Mouse (Mus musculus): ENCODE data around the gene Syt1. TPM values are rescaled to one million over a fixed set of nuclear protein-coding genes. Genes with fewer than 3 reads are reported as not detected.

The Syt1 gene
- polyA plus RNA-seq, 1 experiment from 2014 or later = 0.19 TPM

GRCm38 (mm10) chr10:108952182-108952581 lies 58.6 kb downstream of the Syt1 start:
- ATAC-seq (no peak), DNase-seq (ENCODE audit: low read depth, low spot score) (no peak)
- TF ChIP-seq CTCF (IDR thresholded peaks at IDR 0.05) = no peak
- CTCF ChIA-PET = no interaction called here
- peaks cover 8% of the 10 kb centered on the region for H3K27me3 ChIP-seq
- POLR2A ChIA-PET = no interaction called here
- in situ Hi-C loops (cut with MboI; ENCODE audit: low pct_unique_long_range_greater_than_20kb) = no loop called here

- CTCF ChIA-PET = no interaction called here
- ATAC-seq = no peak
- POLR2A ChIA-PET = no interaction called here
- peaks cover 9% of the 10 kb centered on the region for H3K27me3 ChIP-seq
- no peak for TF ChIP-seq CTCF (IDR thresholded peaks at IDR 0.05)
- DNase-seq (ENCODE audit: low read depth, low spot score) = no peak
- in situ Hi-C loops (cut with MboI; ENCODE audit: low pct_unique_long_range_greater_than_20kb) = no loop called here
Observed at GRCm38 (mm10) chr10:108936838-108937430, 73.8 kb downstream of the Syt1 start.

GRCm38 (mm10) chr10:108930299-108930698 lies 80.5 kb downstream of the Syt1 start:
- TF ChIP-seq CTCF (IDR thresholded peaks at IDR 0.05) = no peak
- POLR2A ChIA-PET = no interaction called here
- in situ Hi-C loops (cut with MboI; ENCODE audit: low pct_unique_long_range_greater_than_20kb) = no loop called here
- no peak for ATAC-seq
- peaks cover 9% of the 10 kb centered on the region for H3K27me3 ChIP-seq
- no peak for DNase-seq (ENCODE audit: low read depth, low spot score)
- CTCF ChIA-PET = interaction anchor here (1.0 kb wide), 1 partner anchor 13 kb away, joined by 3 read pairs; no protein-coding TSS in a partner anchor

GRCm38 (mm10) chr10:108929676-108930075 lies 81.1 kb downstream of the Syt1 start:
- no peak for TF ChIP-seq CTCF (IDR thresholded peaks at IDR 0.05)

GRCm38 (mm10) chr10:108905264-108905663 lies 105.5 kb downstream of the Syt1 start:
- H3K27me3 ChIP-seq = peaks cover 8% of the 10 kb centered on the region
- ChIA-PET POLR2A (no interaction called here), CTCF (interaction anchor here (1.6 kb wide), 1 partner anchor 17 kb away, joined by 4 read pairs; no protein-coding TSS in a partner anchor)
- no peak for DNase-seq (ENCODE audit: low read depth, low spot score)
- no peak for TF ChIP-seq CTCF (IDR thresholded peaks at IDR 0.05)
- in situ Hi-C loops (cut with MboI; ENCODE audit: low pct_unique_long_range_greater_than_20kb) = no loop called here
- ATAC-seq = no peak

More at GRCm38 (mm10) chr10:108929676-108930075, 81.1 kb downstream of the Syt1 start:
- DNase-seq (ENCODE audit: low read depth, low spot score) (no peak), ATAC-seq (no peak)
- peaks cover 8% of the 10 kb centered on the region for H3K27me3 ChIP-seq
- ChIA-PET CTCF (interaction anchor here (1.0 kb wide), 1 partner anchor 14 kb away, joined by 3 read pairs; no protein-coding TSS in a partner anchor), POLR2A (no interaction called here)
- in situ Hi-C loops (cut with MboI; ENCODE audit: low pct_unique_long_range_greater_than_20kb) = no loop called here

- in situ Hi-C loops (cut with MboI; ENCODE audit: low pct_unique_long_range_greater_than_20kb) = no loop called here
- CTCF ChIA-PET = interaction anchor here (1.2 kb wide), 1 partner anchor 54 kb away, joined by 3 read pairs; no protein-coding TSS in a partner anchor
- TF ChIP-seq CTCF (IDR thresholded peaks at IDR 0.05) = no peak
- DNase-seq (ENCODE audit: low read depth, low spot score) = no peak
- H3K27me3 ChIP-seq = peaks cover 14% of the 10 kb centered on the region
- POLR2A ChIA-PET = no interaction called here
- no peak for ATAC-seq
Observed at GRCm38 (mm10) chr10:108904371-108904770, 106.4 kb downstream of the Syt1 start.

- POLR2A ChIA-PET = no interaction called here
- CTCF ChIA-PET = no interaction called here
- H3K27me3 ChIP-seq = peaks cover 11% of the 10 kb centered on the region
- DNase-seq (ENCODE audit: low read depth, low spot score) = no peak
- no peak for TF ChIP-seq CTCF (IDR thresholded peaks at IDR 0.05)
- in situ Hi-C loops (cut with MboI; ENCODE audit: low pct_unique_long_range_greater_than_20kb) = no loop called here
- ATAC-seq = no peak
Observed at GRCm38 (mm10) chr10:108896529-108896928, 114.3 kb downstream of the Syt1 start.

- ChIA-PET CTCF (no interaction called here), POLR2A (no interaction called here)
- H3K27me3 ChIP-seq = peaks cover 11% of the 10 kb centered on the region
- in situ Hi-C loops (cut with MboI; ENCODE audit: low pct_unique_long_range_greater_than_20kb) = no loop called here
- ATAC-seq = no peak
- no peak for DNase-seq (ENCODE audit: low read depth, low spot score)
- TF ChIP-seq CTCF (IDR thresholded peaks at IDR 0.05) = no peak
Observed at GRCm38 (mm10) chr10:108893288-108893687, 117.5 kb downstream of the Syt1 start.

- no peak for TF ChIP-seq CTCF (IDR thresholded peaks at IDR 0.05)
- DNase-seq (ENCODE audit: low read depth, low spot score) = no peak
- ATAC-seq = no peak
- CTCF ChIA-PET = no interaction called here
- in situ Hi-C loops (cut with MboI; ENCODE audit: low pct_unique_long_range_greater_than_20kb) = no loop called here
- POLR2A ChIA-PET = no interaction called here
- H3K27me3 ChIP-seq = peaks cover 13% of the 10 kb centered on the region
Observed at GRCm38 (mm10) chr10:108892441-108892840, 118.3 kb downstream of the Syt1 start.

- ATAC-seq = no peak
- in situ Hi-C loops (cut with MboI; ENCODE audit: low pct_unique_long_range_greater_than_20kb) = no loop called here
- CTCF ChIA-PET = no interaction called here
- H3K27me3 ChIP-seq = peaks cover 16% of the 10 kb centered on the region
- POLR2A ChIA-PET = no interaction called here
- TF ChIP-seq CTCF (IDR thresholded peaks at IDR 0.05) = no peak
- no peak for DNase-seq (ENCODE audit: low read depth, low spot score)
Observed at GRCm38 (mm10) chr10:108889084-108889483, 121.7 kb downstream of the Syt1 start.

GRCm38 (mm10) chr10:108886781-108887180 lies 124.0 kb downstream of the Syt1 start:
- ATAC-seq = no peak
- in situ Hi-C loops (cut with MboI; ENCODE audit: low pct_unique_long_range_greater_than_20kb) = no loop called here
- DNase-seq (ENCODE audit: low read depth, low spot score) = no peak
- H3K27me3 ChIP-seq = peaks cover 17% of the 10 kb centered on the region
- POLR2A ChIA-PET = no interaction called here
- no peak for TF ChIP-seq CTCF (IDR thresholded peaks at IDR 0.05)
- CTCF ChIA-PET = no interaction called here

GRCm38 (mm10) chr10:108885769-108886168 lies 125.0 kb downstream of the Syt1 start:
- ATAC-seq = no peak
- no peak for TF ChIP-seq CTCF (IDR thresholded peaks at IDR 0.05)
- ChIA-PET POLR2A (no interaction called here), CTCF (no interaction called here)
- in situ Hi-C loops (cut with MboI; ENCODE audit: low pct_unique_long_range_greater_than_20kb) = no loop called here
- DNase-seq (ENCODE audit: low read depth, low spot score) = no peak
- peaks cover 9% of the 10 kb centered on the region for H3K27me3 ChIP-seq

Measured in Patski (cell line).